Mouse (Mus musculus) erythroblast, adult 5-6 weeks (primary cell): ENCODE measurements around the gene Tnp1. TPM values are rescaled to one million over a fixed set of nuclear protein-coding genes. Genes with fewer than 3 reads are reported as not detected.

Experiments
- ATAC-seq: replicated peaks from 2 replicates; pipeline ENCODE4 v1.8.0; 2016; ENCODE audit warnings: moderate number of reproducible peaks, mild to moderate bottlenecking, moderate TSS enrichment, inconsistent platforms; ENCODE audit not compliant: poor library complexity, low FRiP score, severe bottlenecking
- total RNA-seq, 2 experiments: library from RNA; stranded (forward) in 1 of 2; stranded (reverse) in 1 of 2; fragments of 150-400 nt in 1 of 2; fragments of 200-764, 138-1000 nt in 1 of 2; gene quantifications; 2 replicates each; pipeline versions ENCODE4 v1.2.3 to v1.2.4; 2015 to 2017; ENCODE audit warnings: low replicate concordance in 2 of 2

Gene Tnp1
- total RNA-seq, 2 experiments from 2014 or later = not detected

- ATAC-seq = no peak
Observed at GRCm38 (mm10) chr1:73026786-73027299, 11.1 kb upstream of the Tnp1 start.

GRCm38 (mm10) chr1:73026157-73026556, 10.4 kb upstream of the Tnp1 start:
- ATAC-seq = no peak

GRCm38 (mm10) chr1:73006847-73007246, 8.9 kb downstream of the Tnp1 start:
- ATAC-seq = no peak

- no peak for ATAC-seq
Observed at GRCm38 (mm10) chr1:73004890-73005289, 10.8 kb downstream of the Tnp1 start.

- no peak for ATAC-seq
Observed at GRCm38 (mm10) chr1:73002637-73003036, 13.1 kb downstream of the Tnp1 start.

GRCm38 (mm10) chr1:73001961-73002360, 13.7 kb downstream of the Tnp1 start:
- no peak for ATAC-seq

- no peak for ATAC-seq
Observed at GRCm38 (mm10) chr1:72994751-72995528, 20.8 kb downstream of the Tnp1 start.

GRCm38 (mm10) chr1:72992944-72993464, 22.7 kb downstream of the Tnp1 start:
- ATAC-seq = no peak

- ATAC-seq = no peak
Observed at GRCm38 (mm10) chr1:72992209-72992608, 23.5 kb downstream of the Tnp1 start.

- no peak for ATAC-seq
Observed at GRCm38 (mm10) chr1:72988904-72989303, 26.8 kb downstream of the Tnp1 start.

- ATAC-seq = no peak
Observed at GRCm38 (mm10) chr1:72986715-72987114, 29.0 kb downstream of the Tnp1 start.

GRCm38 (mm10) chr1:72978956-72979355, 36.8 kb downstream of the Tnp1 start:
- ATAC-seq = no peak

GRCm38 (mm10) chr1:72974226-72974625, 41.5 kb downstream of the Tnp1 start:
- ATAC-seq = no peak

- ATAC-seq = no peak
Observed at GRCm38 (mm10) chr1:72970461-72970860, 45.2 kb downstream of the Tnp1 start.

- ATAC-seq = no peak
Observed at GRCm38 (mm10) chr1:72969113-72969812, 46.4 kb downstream of the Tnp1 start.

GRCm38 (mm10) chr1:72966423-72966822, 49.3 kb downstream of the Tnp1 start:
- ATAC-seq = no peak

Other genes starting within 250 kb of the Tnp1 start
- gene Igfbp2, start 191.4 kb downstream of the Tnp1 start, total RNA-seq (2015; ENCODE audit: low replicate concordance) = not detected in 2 replicates
- gene Igfbp2, start 191.4 kb downstream of the Tnp1 start, total RNA-seq (2017; ENCODE audit: low replicate concordance) = not detected in 2 replicates
- gene Igfbp5, start 141.0 kb downstream of the Tnp1 start, total RNA-seq (2015; ENCODE audit: low replicate concordance) = 2.3 and 3.3 TPM in 2 replicates
- gene Igfbp5, start 141.0 kb downstream of the Tnp1 start, total RNA-seq (2017; ENCODE audit: low replicate concordance) = 0.42 and 2.5 TPM in 2 replicates